Mouse (Mus musculus): ENCODE data around the gene Nlrc5. TPM values are rescaled to one million over a fixed set of nuclear protein-coding genes. Genes with fewer than 3 reads are reported as not detected.

The Nlrc5 gene
- polyA plus RNA-seq, 1 experiment from 2014 or later: 0.17 TPM

DNA sequence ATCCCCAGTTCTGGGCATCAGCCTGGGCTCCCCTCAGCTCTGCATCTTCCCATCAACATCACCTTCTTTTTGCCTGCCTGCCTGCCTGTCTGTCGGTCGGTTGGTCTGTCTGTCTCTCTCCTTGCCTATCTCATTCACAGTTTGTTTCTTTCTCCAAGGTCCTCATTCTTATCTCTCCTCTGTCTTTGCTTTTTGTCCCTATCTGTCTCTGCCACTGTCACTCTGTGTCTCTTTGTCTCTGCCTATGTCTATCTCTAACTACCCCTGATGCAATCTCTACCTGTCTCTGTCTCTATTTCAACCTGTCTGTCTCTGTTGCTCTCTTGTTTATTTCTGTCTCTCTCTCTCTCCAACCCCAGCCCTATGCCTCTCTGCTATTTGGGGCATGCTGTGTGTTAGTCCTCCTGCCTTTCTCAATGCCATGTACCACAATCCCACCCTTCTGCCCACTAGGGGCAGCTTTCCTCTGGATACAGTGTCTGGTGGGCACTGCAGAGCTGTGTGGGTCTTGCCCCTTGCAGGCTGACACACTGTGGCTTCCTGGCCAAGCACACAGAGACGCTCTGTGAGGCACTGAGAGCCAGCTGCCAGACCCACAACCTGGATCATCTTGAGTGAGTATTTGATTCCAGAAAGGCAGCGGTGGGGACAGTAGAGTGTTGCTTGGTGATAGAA is 55.8 kb downstream of the Nlrc5 start:
- WGBS: 69% methylated on average over 4 of the region's 4 CpGs
- H3K36me3 ChIP-seq (ENCODE audit: control insufficient read depth, insufficient read depth, low read length): no peaks in the 10 kb centered on the region
- no peak for DNase-seq (ENCODE audit: low spot score)

DNA sequence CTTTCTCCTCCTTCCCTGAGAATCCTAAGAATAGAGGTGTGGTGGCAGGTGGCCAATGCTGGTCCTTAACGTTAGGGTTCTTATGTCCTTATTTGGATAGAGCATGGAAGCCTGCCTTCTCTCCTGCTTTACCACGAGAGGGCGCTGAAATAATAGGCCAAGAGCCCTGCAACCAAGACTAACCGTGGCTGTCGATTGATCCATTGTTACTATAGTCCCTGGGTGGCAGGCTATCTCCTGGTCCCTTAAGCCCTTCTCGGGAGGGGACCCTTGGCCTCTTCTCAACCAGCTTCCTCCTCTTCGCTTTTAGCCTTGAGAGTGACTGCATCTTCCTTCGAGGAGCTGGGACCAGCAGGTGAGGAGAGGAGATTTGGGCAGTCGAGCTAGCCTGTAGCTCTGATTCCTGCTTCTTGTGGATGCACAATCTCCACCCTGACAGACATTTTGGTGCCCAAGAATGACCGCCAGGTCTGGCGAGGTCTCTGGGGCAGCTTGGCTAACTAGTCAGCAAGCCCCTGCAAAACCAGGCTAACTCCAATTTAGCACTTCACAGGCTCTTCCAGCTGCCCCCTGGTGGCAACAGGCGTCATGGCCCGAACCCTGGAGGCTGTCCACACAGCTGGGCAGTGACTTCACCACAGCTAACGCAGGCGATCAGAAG is 58.0 kb downstream of the Nlrc5 start:
- no peaks in the 10 kb centered on the region for H3K27me3 ChIP-seq (replicated peaks; ENCODE audit: control insufficient read depth, insufficient read depth, low read length)
- H3K9me3 ChIP-seq (replicated peaks; ENCODE audit: control insufficient read depth, low read length): no peaks in the 10 kb centered on the region
- DNase-seq (ENCODE audit: low spot score): peak; percentile 92
- peak; percentile 94 for ATAC-seq
- peak overlapping the region; percentile 55 for H3K4me2 ChIP-seq (ENCODE audit: low read length)
- no peak overlapping the region for H3K27ac ChIP-seq (ENCODE audit: low read depth, low read length)
- H3K4me3 ChIP-seq (ENCODE audit: low read depth, low read length): peak overlapping the region; percentile 21
- H3K36me3 ChIP-seq (ENCODE audit: control insufficient read depth, insufficient read depth, low read length): no peaks in the 10 kb centered on the region
- 3% methylated on average over 15 of the region's 15 CpGs for WGBS
- peak overlapping the region; percentile 57 for H3K9ac ChIP-seq (ENCODE audit: low read length)
- H3K4me1 ChIP-seq (ENCODE audit: control insufficient read depth, insufficient read depth, low read length): no peaks in the 10 kb centered on the region

More for the DNA sequence above, 55.8 kb downstream of the Nlrc5 start:
- Histone ChIP-seq H3K27me3 (replicated peaks; ENCODE audit: control insufficient read depth, insufficient read depth, low read length) (no peaks in the 10 kb centered on the region), H3K27ac (ENCODE audit: low read depth, low read length) (no peak overlapping the region), H3K4me3 (ENCODE audit: low read depth, low read length) (no peak overlapping the region), H3K4me2 (ENCODE audit: low read length) (no peak overlapping the region), H3K4me1 (ENCODE audit: control insufficient read depth, insufficient read depth, low read length) (no peaks in the 10 kb centered on the region), H3K9me3 (replicated peaks; ENCODE audit: control insufficient read depth, low read length) (no peaks in the 10 kb centered on the region), H3K9ac (ENCODE audit: low read length) (no peak overlapping the region)
- ATAC-seq: no peak

DNA sequence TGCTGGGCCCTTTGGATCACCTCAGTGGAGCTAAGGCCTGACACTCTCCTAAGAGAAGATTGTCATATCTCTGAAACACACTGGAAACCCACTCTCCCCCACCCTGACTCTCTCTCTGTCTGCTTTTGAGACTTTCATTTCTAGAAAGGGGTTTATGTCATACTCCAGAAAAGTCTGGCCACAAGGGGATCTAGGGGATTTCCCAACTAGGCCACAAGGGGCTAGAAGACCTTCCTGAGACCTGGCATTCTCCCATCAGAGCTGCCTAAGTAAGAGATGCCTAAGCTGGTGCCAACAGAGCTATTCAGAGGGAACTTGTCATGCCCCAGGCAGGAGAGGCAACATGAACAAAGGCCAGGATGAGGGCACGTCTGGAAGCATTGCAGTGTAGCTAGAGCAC is 59.1 kb downstream of the Nlrc5 start:
- Histone ChIP-seq H3K9ac (ENCODE audit: low read length) (no peak overlapping the region), H3K4me1 (ENCODE audit: control insufficient read depth, insufficient read depth, low read length) (no peaks in the 10 kb centered on the region), H3K4me2 (ENCODE audit: low read length) (no peak overlapping the region), H3K4me3 (ENCODE audit: low read depth, low read length) (no peak overlapping the region), H3K36me3 (ENCODE audit: control insufficient read depth, insufficient read depth, low read length) (no peaks in the 10 kb centered on the region), H3K27me3 (replicated peaks; ENCODE audit: control insufficient read depth, insufficient read depth, low read length) (no peaks in the 10 kb centered on the region), H3K27ac (ENCODE audit: low read depth, low read length) (no peak overlapping the region), H3K9me3 (replicated peaks; ENCODE audit: control insufficient read depth, low read length) (no peaks in the 10 kb centered on the region)
- 18% methylated on average over 1 of the region's 1 CpGs for WGBS
- DNase-seq (ENCODE audit: low spot score) (peak; percentile 33), ATAC-seq (no peak)

- no peak overlapping the region for H3K27ac ChIP-seq (ENCODE audit: low read depth, low read length)
- no peaks in the 10 kb centered on the region for H3K9me3 ChIP-seq (replicated peaks; ENCODE audit: control insufficient read depth, low read length)
- WGBS: 39% methylated on average over 5 of the region's 5 CpGs
- H3K9ac ChIP-seq (ENCODE audit: low read length): no peak overlapping the region
- no peaks in the 10 kb centered on the region for H3K27me3 ChIP-seq (replicated peaks; ENCODE audit: control insufficient read depth, insufficient read depth, low read length)
- ATAC-seq (no peak), DNase-seq (ENCODE audit: low spot score) (no peak)
- H3K4me2 ChIP-seq (ENCODE audit: low read length): no peak overlapping the region
- H3K4me3 ChIP-seq (ENCODE audit: low read depth, low read length): no peak overlapping the region
- H3K36me3 ChIP-seq (ENCODE audit: control insufficient read depth, insufficient read depth, low read length): no peaks in the 10 kb centered on the region
- H3K4me1 ChIP-seq (ENCODE audit: control insufficient read depth, insufficient read depth, low read length): no peaks in the 10 kb centered on the region
Observed at GRCm38 (mm10) chr8:94515430-94516208, 81.5 kb downstream of the Nlrc5 start.

GRCm38 (mm10) chr8:94516209-94516593 is 82.0 kb downstream of the Nlrc5 start:
- Histone ChIP-seq H3K27ac (ENCODE audit: low read depth, low read length) (no peak overlapping the region), H3K27me3 (replicated peaks; ENCODE audit: control insufficient read depth, insufficient read depth, low read length) (no peaks in the 10 kb centered on the region), H3K4me2 (ENCODE audit: low read length) (no peak overlapping the region), H3K4me1 (ENCODE audit: control insufficient read depth, insufficient read depth, low read length) (no peaks in the 10 kb centered on the region), H3K9ac (ENCODE audit: low read length) (no peak overlapping the region), H3K9me3 (replicated peaks; ENCODE audit: control insufficient read depth, low read length) (no peaks in the 10 kb centered on the region), H3K36me3 (ENCODE audit: control insufficient read depth, insufficient read depth, low read length) (no peaks in the 10 kb centered on the region), H3K4me3 (ENCODE audit: low read depth, low read length) (no peak overlapping the region)
- ATAC-seq (no peak), DNase-seq (ENCODE audit: low spot score) (no peak)
- 31% methylated on average over 1 of the region's 1 CpGs for WGBS

GRCm38 (mm10) chr8:94516766-94517165 is 82.6 kb downstream of the Nlrc5 start:
- Histone ChIP-seq H3K9me3 (replicated peaks; ENCODE audit: control insufficient read depth, low read length) (no peaks in the 10 kb centered on the region), H3K4me3 (ENCODE audit: low read depth, low read length) (no peak overlapping the region), H3K27ac (ENCODE audit: low read depth, low read length) (no peak overlapping the region), H3K36me3 (ENCODE audit: control insufficient read depth, insufficient read depth, low read length) (no peaks in the 10 kb centered on the region), H3K27me3 (replicated peaks; ENCODE audit: control insufficient read depth, insufficient read depth, low read length) (no peaks in the 10 kb centered on the region), H3K9ac (ENCODE audit: low read length) (no peak overlapping the region), H3K4me1 (ENCODE audit: control insufficient read depth, insufficient read depth, low read length) (no peaks in the 10 kb centered on the region), H3K4me2 (ENCODE audit: low read length) (no peak overlapping the region)
- 59% methylated on average over 3 of the region's 3 CpGs for WGBS
- no peak for DNase-seq (ENCODE audit: low spot score)
- ATAC-seq: no peak

DNA sequence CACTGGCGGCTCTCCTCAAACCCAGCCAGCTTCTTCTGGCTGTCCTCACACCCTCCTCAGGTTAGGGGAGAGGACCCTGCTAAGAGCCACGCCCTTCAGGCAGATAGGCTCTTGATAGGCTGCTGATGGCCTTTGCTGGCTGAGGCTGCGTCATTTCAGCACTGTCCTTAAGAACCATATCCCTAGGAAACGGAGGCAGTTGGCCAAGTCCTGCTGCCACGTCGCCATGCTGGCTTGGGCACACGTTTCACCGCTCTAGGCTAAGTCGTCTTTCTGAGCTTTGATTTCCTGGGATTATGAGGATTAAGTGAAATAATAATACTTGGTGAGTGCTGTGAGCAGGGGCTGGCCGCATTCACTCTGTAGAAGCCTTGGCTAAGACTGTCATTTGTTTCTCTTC is 84.2 kb downstream of the Nlrc5 start:
- Histone ChIP-seq H3K4me1 (ENCODE audit: control insufficient read depth, insufficient read depth, low read length) (no peaks in the 10 kb centered on the region), H3K9me3 (replicated peaks; ENCODE audit: control insufficient read depth, low read length) (no peaks in the 10 kb centered on the region), H3K27ac (ENCODE audit: low read depth, low read length) (no peak overlapping the region), H3K27me3 (replicated peaks; ENCODE audit: control insufficient read depth, insufficient read depth, low read length) (no peaks in the 10 kb centered on the region), H3K4me2 (ENCODE audit: low read length) (no peak overlapping the region), H3K4me3 (ENCODE audit: low read depth, low read length) (no peak overlapping the region), H3K9ac (ENCODE audit: low read length) (no peak overlapping the region), H3K36me3 (ENCODE audit: control insufficient read depth, insufficient read depth, low read length) (no peaks in the 10 kb centered on the region)
- 74% methylated on average over 10 of the region's 10 CpGs for WGBS
- DNase-seq (ENCODE audit: low spot score) (no peak), ATAC-seq (no peak)

- Histone ChIP-seq H3K27me3 (replicated peaks; ENCODE audit: control insufficient read depth, insufficient read depth, low read length) (no peaks in the 10 kb centered on the region), H3K9me3 (replicated peaks; ENCODE audit: control insufficient read depth, low read length) (no peaks in the 10 kb centered on the region), H3K36me3 (ENCODE audit: control insufficient read depth, insufficient read depth, low read length) (no peaks in the 10 kb centered on the region), H3K27ac (ENCODE audit: low read depth, low read length) (no peak overlapping the region), H3K9ac (ENCODE audit: low read length) (no peak overlapping the region), H3K4me2 (ENCODE audit: low read length) (no peak overlapping the region), H3K4me1 (ENCODE audit: control insufficient read depth, insufficient read depth, low read length) (no peaks in the 10 kb centered on the region), H3K4me3 (ENCODE audit: low read depth, low read length) (no peak overlapping the region)
- ATAC-seq (no peak), DNase-seq (ENCODE audit: low spot score) (no peak)
- 92% methylated on average over 5 of the region's 5 CpGs for WGBS
Observed at GRCm38 (mm10) chr8:94519021-94519420, 84.9 kb downstream of the Nlrc5 start.

DNA sequence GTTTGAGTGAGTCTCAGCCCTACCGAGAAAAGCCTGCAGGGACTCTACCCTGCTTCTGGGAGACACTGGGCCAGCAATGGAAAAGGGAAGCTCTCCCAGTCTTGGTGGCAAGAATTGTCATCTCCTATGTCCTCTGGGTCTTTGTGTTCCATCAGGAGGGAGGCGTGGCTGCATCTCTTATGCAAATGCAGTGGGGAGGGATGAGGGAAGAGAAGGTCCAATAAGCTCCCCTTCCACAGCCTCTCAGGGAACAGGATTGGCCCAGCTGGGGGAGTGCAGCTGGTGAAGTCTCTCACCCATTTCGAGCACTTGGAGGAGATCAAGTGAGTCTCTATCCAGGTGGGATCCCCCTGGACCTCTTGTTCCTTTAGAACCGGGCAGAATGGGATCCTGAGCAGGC is 87.3 kb downstream of the Nlrc5 start:
- Histone ChIP-seq H3K27me3 (replicated peaks; ENCODE audit: control insufficient read depth, insufficient read depth, low read length) (no peaks in the 10 kb centered on the region), H3K4me3 (ENCODE audit: low read depth, low read length) (no peak overlapping the region), H3K36me3 (ENCODE audit: control insufficient read depth, insufficient read depth, low read length) (no peaks in the 10 kb centered on the region), H3K9me3 (replicated peaks; ENCODE audit: control insufficient read depth, low read length) (no peaks in the 10 kb centered on the region), H3K4me1 (ENCODE audit: control insufficient read depth, insufficient read depth, low read length) (no peaks in the 10 kb centered on the region), H3K4me2 (ENCODE audit: low read length) (no peak overlapping the region), H3K9ac (ENCODE audit: low read length) (no peak overlapping the region), H3K27ac (ENCODE audit: low read depth, low read length) (no peak overlapping the region)
- peak; percentile 34; the same call in 1 of the 2 replicates for ATAC-seq
- no peak for DNase-seq (ENCODE audit: low spot score)
- 43% methylated on average over 4 of the region's 4 CpGs for WGBS
